Mouse (Mus musculus): ENCODE measurements around the gene H2al1i. TPM values are rescaled to one million over a fixed set of nuclear protein-coding genes. Genes with fewer than 3 reads are reported as not detected.
"Not testable (repeated sequence)": the region's sequence is repeated elsewhere in the genome, so short reads cannot be mapped to it uniquely, and the experiment has no call there.

Gene H2al1i
- total RNA-seq (2022): not detected

- DNase-seq (ENCODE audit: low spot score in 2 of 2): not testable (repeated sequence)
Observed at GRCm38 (mm10) chrX:11324359-11324758, at the start of gene H2al1i. Gene H2al1i (plus strand): TSS chrX:11324659.

- no peak for DNase-seq (ENCODE audit: low spot score in 2 of 2)
Observed at GRCm38 (mm10) chrX:11277083-11277482, 47.4 kb upstream of the H2al1i start.

- DNase-seq (ENCODE audit: low spot score in 2 of 2): no peak
Observed at GRCm38 (mm10) chrX:11280741-11281140, 43.7 kb upstream of the H2al1i start.

- no peak for DNase-seq (ENCODE audit: low spot score in 2 of 2)
Observed at GRCm38 (mm10) chrX:11288306-11288882, 36.1 kb upstream of the H2al1i start.

GRCm38 (mm10) chrX:11289244-11289643 is 35.2 kb upstream of the H2al1i start:
- DNase-seq (ENCODE audit: low spot score in 2 of 2): no peak

- not testable (repeated sequence) for DNase-seq (ENCODE audit: low spot score in 2 of 2)
Observed at GRCm38 (mm10) chrX:11298957-11299356, 25.5 kb upstream of the H2al1i start, which contains the start of gene H2al1a. Gene H2al1a (plus strand): TSS chrX:11299257.

- not testable (repeated sequence) for DNase-seq (ENCODE audit: low spot score in 2 of 2)
Observed at GRCm38 (mm10) chrX:11302132-11302531, 22.3 kb upstream of the H2al1i start, which contains the start of gene H2al1b. Gene H2al1b (plus strand): TSS chrX:11302432.

- not testable (repeated sequence) for DNase-seq (ENCODE audit: low spot score in 2 of 2)
Observed at GRCm38 (mm10) chrX:11305355-11305754, 19.1 kb upstream of the H2al1i start, which contains the start of gene H2al1c. Gene H2al1c (plus strand): TSS chrX:11305655.

GRCm38 (mm10) chrX:11308524-11308923 is 15.9 kb upstream of the H2al1i start, which contains the start of gene H2al1d:
Gene H2al1d (plus strand): TSS chrX:11308824.
- DNase-seq (ENCODE audit: low spot score in 2 of 2): not testable (repeated sequence)

GRCm38 (mm10) chrX:11311634-11312033 is 12.8 kb upstream of the H2al1i start, which contains the start of gene H2al1e:
Gene H2al1e (plus strand): TSS chrX:11311934.
- DNase-seq (ENCODE audit: low spot score in 2 of 2): not testable (repeated sequence)

- not testable (repeated sequence) for DNase-seq (ENCODE audit: low spot score in 2 of 2)
Observed at GRCm38 (mm10) chrX:11314858-11315257, 9.6 kb upstream of the H2al1i start, which contains the start of gene H2al1f. Gene H2al1f (plus strand): TSS chrX:11315158.

- not testable (repeated sequence) for DNase-seq (ENCODE audit: low spot score in 2 of 2)
Observed at GRCm38 (mm10) chrX:11317956-11318355, 6.5 kb upstream of the H2al1i start, which contains the start of gene H2al1g. Gene H2al1g (plus strand): TSS chrX:11318256.

- DNase-seq (ENCODE audit: low spot score in 2 of 2): not testable (repeated sequence)
Observed at GRCm38 (mm10) chrX:11321192-11321591, 3.3 kb upstream of the H2al1i start, which contains the start of gene H2al1h. Gene H2al1h (plus strand): TSS chrX:11321492.

GRCm38 (mm10) chrX:11327522-11327921 is 3.1 kb downstream of the H2al1i start, which contains the start of gene H2al1j:
Gene H2al1j (plus strand): TSS chrX:11327822.
- DNase-seq (ENCODE audit: low spot score in 2 of 2): not testable (repeated sequence)

- no peak for DNase-seq (ENCODE audit: low spot score in 2 of 2)
Observed at GRCm38 (mm10) chrX:11345762-11346161, 21.3 kb downstream of the H2al1i start.

GRCm38 (mm10) chrX:11346756-11347155 is 22.3 kb downstream of the H2al1i start:
- DNase-seq (ENCODE audit: low spot score in 2 of 2): no peak

- DNase-seq (ENCODE audit: low spot score in 2 of 2): no peak
Observed at GRCm38 (mm10) chrX:11360823-11361222, 36.4 kb downstream of the H2al1i start.

- no peak for DNase-seq (ENCODE audit: low spot score in 2 of 2)
Observed at GRCm38 (mm10) chrX:11361261-11361660, 36.8 kb downstream of the H2al1i start.

- no peak for DNase-seq (ENCODE audit: low spot score in 2 of 2)
Observed at GRCm38 (mm10) chrX:11363890-11364289, 39.4 kb downstream of the H2al1i start.

GRCm38 (mm10) chrX:11365151-11365550 is 40.7 kb downstream of the H2al1i start:
- DNase-seq (ENCODE audit: low spot score in 2 of 2): no peak

All from gastrocnemius, adult 8-10 months (tissue).